Mouse (Mus musculus): ENCODE measurements around the gene Cln5. TPM values are rescaled to one million over a fixed set of nuclear protein-coding genes. Genes with fewer than 3 reads are reported as not detected.

The Cln5 gene
- 23.1 and 25.6 TPM in 2 replicates for polyA plus RNA-seq (2014; fragmentation: Nextera tagmentation; extraction: Ambion mirVana)

DNA sequence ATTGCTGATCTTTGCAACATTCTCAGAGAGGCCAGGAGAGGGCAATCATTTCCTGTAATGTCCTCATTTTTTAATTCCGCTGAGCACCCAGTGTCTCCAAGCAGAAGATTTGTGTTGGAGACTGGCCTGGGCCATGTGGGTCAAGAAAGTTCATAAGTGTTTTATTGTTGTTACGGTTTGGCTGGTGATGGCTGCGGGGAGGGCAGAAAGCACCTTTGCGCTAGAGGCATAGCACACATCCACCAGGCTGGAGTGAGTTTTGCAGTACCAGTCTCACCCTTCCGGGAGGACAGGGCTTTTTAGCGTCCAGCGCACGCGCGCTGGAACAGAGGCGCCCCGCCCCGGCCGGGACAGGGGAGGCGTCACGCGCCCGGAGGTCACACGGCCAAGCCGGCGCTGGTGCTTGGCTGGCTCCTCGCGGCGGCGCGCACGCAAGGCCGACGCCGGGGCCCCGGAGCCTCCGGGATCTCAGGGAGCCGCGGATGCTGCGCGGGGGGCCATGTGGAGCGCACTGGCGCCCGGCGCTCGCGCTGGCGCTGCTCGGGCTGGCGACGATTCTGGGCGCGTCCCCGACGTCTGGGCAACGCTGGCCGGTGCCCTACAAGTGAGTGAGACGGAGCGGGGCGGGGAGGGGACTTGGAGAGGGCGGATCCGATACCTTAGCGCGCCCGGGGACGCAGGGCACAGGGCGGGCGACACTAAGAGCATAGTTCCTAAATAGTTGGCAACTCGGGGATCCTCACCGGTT lies at the start of gene Cln5:
Cln5 (plus strand) TSS at position 353 of the 748 bp plus-strand sequence.
- Histone ChIP-seq H3K36me3 (ENCODE audit: control insufficient read depth, insufficient read depth, low read length) (no peaks in the 10 kb centered on the region), H3K4me2 (ENCODE audit: low read depth, low read length, severe bottlenecking) (peak within 1 kb of the TSS; percentile 82)
- under 1% methylated on average over 60 of the region's 65 CpGs for WGBS

GRCm38 (mm10) chr14:103029203-103029602 lies 40.8 kb upstream of the Cln5 start:
- H3K4me2 ChIP-seq (ENCODE audit: low read depth, low read length, severe bottlenecking): no peak overlapping the region
- no peak for DNase-seq (ENCODE audit: low spot score)
- H3K27ac ChIP-seq (ENCODE audit: low read depth, low read length): no peak overlapping the region
- 81% methylated on average over 2 of the region's 2 CpGs for WGBS
- no peak overlapping the region for H3K9ac ChIP-seq (ENCODE audit: low read length)
- no peak for ATAC-seq (replicated peaks; ENCODE audit: low FRiP score)
- no peaks in the 10 kb centered on the region for H3K4me1 ChIP-seq (replicated peaks; ENCODE audit: control insufficient read depth, insufficient read depth, low read length)
- no peak overlapping the region for H3K4me3 ChIP-seq (ENCODE audit: low read depth, low read length)
- H3K27me3 ChIP-seq (ENCODE audit: control insufficient read depth, insufficient read depth, low read length): no peaks in the 10 kb centered on the region
- no peaks in the 10 kb centered on the region for H3K9me3 ChIP-seq (ENCODE audit: control insufficient read depth, low read length)
- no peaks in the 10 kb centered on the region for H3K36me3 ChIP-seq (ENCODE audit: control insufficient read depth, insufficient read depth, low read length)

More for the DNA sequence above, at the start of gene Cln5:
- Histone ChIP-seq H3K4me3 (ENCODE audit: low read depth, low read length) (peak within 1 kb of the TSS; percentile 62), H3K9ac (ENCODE audit: low read length) (peak within 1 kb of the TSS; percentile 72), H3K27me3 (ENCODE audit: control insufficient read depth, insufficient read depth, low read length) (no peaks in the 10 kb centered on the region), H3K9me3 (ENCODE audit: control insufficient read depth, low read length) (no peaks in the 10 kb centered on the region), H3K27ac (ENCODE audit: low read depth, low read length) (peak within 1 kb of the TSS; percentile 57; the same call in 1 of the 2 replicates), H3K4me1 (replicated peaks; ENCODE audit: control insufficient read depth, insufficient read depth, low read length) (no peaks in the 10 kb centered on the region)
- DNase-seq (ENCODE audit: low spot score) (peak; percentile 96), ATAC-seq (replicated peaks; ENCODE audit: low FRiP score) (peak; percentile 97)

- H3K4me1 ChIP-seq (replicated peaks; ENCODE audit: control insufficient read depth, insufficient read depth, low read length): no peaks in the 10 kb centered on the region
- no peak overlapping the region for H3K4me3 ChIP-seq (ENCODE audit: low read depth, low read length)
- no peak for DNase-seq (ENCODE audit: low spot score)
- H3K4me2 ChIP-seq (ENCODE audit: low read depth, low read length, severe bottlenecking): no peak overlapping the region
- no peaks in the 10 kb centered on the region for H3K9me3 ChIP-seq (ENCODE audit: control insufficient read depth, low read length)
- 85% methylated on average over 10 of the region's 10 CpGs for WGBS
- no peak overlapping the region for H3K27ac ChIP-seq (ENCODE audit: low read depth, low read length)
- H3K9ac ChIP-seq (ENCODE audit: low read length): no peak overlapping the region
- no peak for ATAC-seq (replicated peaks; ENCODE audit: low FRiP score)
- no peaks in the 10 kb centered on the region for H3K27me3 ChIP-seq (ENCODE audit: control insufficient read depth, insufficient read depth, low read length)
- no peaks in the 10 kb centered on the region for H3K36me3 ChIP-seq (ENCODE audit: control insufficient read depth, insufficient read depth, low read length)
These were observed 36.7 kb upstream of the Cln5 start for GRCm38 (mm10) chr14:103033271-103033823.

- Histone ChIP-seq H3K4me1 (replicated peaks; ENCODE audit: control insufficient read depth, insufficient read depth, low read length) (no peaks in the 10 kb centered on the region), H3K4me3 (ENCODE audit: low read depth, low read length) (no peak overlapping the region), H3K36me3 (ENCODE audit: control insufficient read depth, insufficient read depth, low read length) (no peaks in the 10 kb centered on the region), H3K9me3 (ENCODE audit: control insufficient read depth, low read length) (no peaks in the 10 kb centered on the region), H3K27me3 (ENCODE audit: control insufficient read depth, insufficient read depth, low read length) (no peaks in the 10 kb centered on the region), H3K9ac (ENCODE audit: low read length) (no peak overlapping the region), H3K4me2 (ENCODE audit: low read depth, low read length, severe bottlenecking) (no peak overlapping the region), H3K27ac (ENCODE audit: low read depth, low read length) (no peak overlapping the region)
- DNase-seq (ENCODE audit: low spot score): no peak
- WGBS: 88% methylated on average over 9 of the region's 9 CpGs
- ATAC-seq (replicated peaks; ENCODE audit: low FRiP score): no peak
These were observed 35.9 kb upstream of the Cln5 start for GRCm38 (mm10) chr14:103034076-103034475.

- no peak for ATAC-seq (replicated peaks; ENCODE audit: low FRiP score)
- no peak overlapping the region for H3K9ac ChIP-seq (ENCODE audit: low read length)
These were observed 33.0 kb upstream of the Cln5 start for GRCm38 (mm10) chr14:103037016-103037415.

DNA sequence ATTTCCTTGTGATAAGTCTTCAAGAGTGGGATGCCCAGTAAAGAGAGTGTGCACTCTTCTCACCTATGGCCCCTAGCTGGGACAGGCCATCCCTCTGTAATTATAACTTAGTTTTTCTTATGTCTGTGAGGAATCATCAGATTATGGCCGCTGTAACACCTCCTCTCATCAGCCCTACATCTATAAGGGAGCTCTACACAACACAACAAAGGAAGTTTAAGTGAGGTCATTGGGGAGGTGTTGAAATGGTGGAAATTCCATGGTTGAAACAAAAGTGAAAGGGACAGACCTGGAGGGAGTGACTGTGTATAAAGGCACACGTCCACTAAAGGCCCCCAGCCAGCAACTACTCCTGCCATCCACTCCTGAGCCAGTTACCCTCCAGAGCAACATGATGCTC lies 23.3 kb upstream of the Cln5 start, which contains the start of gene Acod1:
Acod1 (plus strand) TSS at position 301 of the 400 bp plus-strand sequence.
- no peaks in the 10 kb centered on the region for H3K4me1 ChIP-seq (replicated peaks; ENCODE audit: control insufficient read depth, insufficient read depth, low read length)
- no peak within 1 kb of the TSS for H3K27ac ChIP-seq (ENCODE audit: low read depth, low read length)
- H3K9ac ChIP-seq (ENCODE audit: low read length): no peak within 1 kb of the TSS
- 80% methylated on average over 2 of the region's 2 CpGs for WGBS
- ATAC-seq (replicated peaks; ENCODE audit: low FRiP score): no peak
- H3K4me3 ChIP-seq (ENCODE audit: low read depth, low read length): no peak within 1 kb of the TSS
- no peak for DNase-seq (ENCODE audit: low spot score)
- no peaks in the 10 kb centered on the region for H3K36me3 ChIP-seq (ENCODE audit: control insufficient read depth, insufficient read depth, low read length)
- H3K27me3 ChIP-seq (ENCODE audit: control insufficient read depth, insufficient read depth, low read length): no peaks in the 10 kb centered on the region
- no peaks in the 10 kb centered on the region for H3K9me3 ChIP-seq (ENCODE audit: control insufficient read depth, low read length)
- no peak within 1 kb of the TSS for H3K4me2 ChIP-seq (ENCODE audit: low read depth, low read length, severe bottlenecking)

More at GRCm38 (mm10) chr14:103037016-103037415, 33.0 kb upstream of the Cln5 start:
- Histone ChIP-seq H3K36me3 (ENCODE audit: control insufficient read depth, insufficient read depth, low read length) (no peaks in the 10 kb centered on the region), H3K4me2 (ENCODE audit: low read depth, low read length, severe bottlenecking) (no peak overlapping the region), H3K9me3 (ENCODE audit: control insufficient read depth, low read length) (no peaks in the 10 kb centered on the region), H3K4me3 (ENCODE audit: low read depth, low read length) (no peak overlapping the region), H3K4me1 (replicated peaks; ENCODE audit: control insufficient read depth, insufficient read depth, low read length) (no peaks in the 10 kb centered on the region), H3K27ac (ENCODE audit: low read depth, low read length) (no peak overlapping the region), H3K27me3 (ENCODE audit: control insufficient read depth, insufficient read depth, low read length) (no peaks in the 10 kb centered on the region)
- 86% methylated on average over 3 of the region's 3 CpGs for WGBS
- DNase-seq (ENCODE audit: low spot score): no peak

GRCm38 (mm10) chr14:103048292-103049086 lies 21.5 kb upstream of the Cln5 start:
- WGBS: 88% methylated on average over 11 of the region's 11 CpGs

GRCm38 (mm10) chr14:103051159-103051769 lies 18.8 kb upstream of the Cln5 start:
- no peaks in the 10 kb centered on the region for H3K4me1 ChIP-seq (replicated peaks; ENCODE audit: control insufficient read depth, insufficient read depth, low read length)
- no peak overlapping the region for H3K4me2 ChIP-seq (ENCODE audit: low read depth, low read length, severe bottlenecking)
- no peak overlapping the region for H3K27ac ChIP-seq (ENCODE audit: low read depth, low read length)
- WGBS: 38% methylated on average over 8 of the region's 8 CpGs
- no peaks in the 10 kb centered on the region for H3K36me3 ChIP-seq (ENCODE audit: control insufficient read depth, insufficient read depth, low read length)
- ATAC-seq (replicated peaks; ENCODE audit: low FRiP score) (peak; percentile 93), DNase-seq (ENCODE audit: low spot score) (peak; percentile 83)
- no peak overlapping the region for H3K4me3 ChIP-seq (ENCODE audit: low read depth, low read length)
- no peak overlapping the region for H3K9ac ChIP-seq (ENCODE audit: low read length)
- no peaks in the 10 kb centered on the region for H3K27me3 ChIP-seq (ENCODE audit: control insufficient read depth, insufficient read depth, low read length)
- no peaks in the 10 kb centered on the region for H3K9me3 ChIP-seq (ENCODE audit: control insufficient read depth, low read length)

More at GRCm38 (mm10) chr14:103048292-103049086, 21.5 kb upstream of the Cln5 start:
- Histone ChIP-seq H3K4me3 (ENCODE audit: low read depth, low read length) (no peak overlapping the region), H3K36me3 (ENCODE audit: control insufficient read depth, insufficient read depth, low read length) (no peaks in the 10 kb centered on the region), H3K27ac (ENCODE audit: low read depth, low read length) (no peak overlapping the region), H3K4me2 (ENCODE audit: low read depth, low read length, severe bottlenecking) (no peak overlapping the region), H3K27me3 (ENCODE audit: control insufficient read depth, insufficient read depth, low read length) (no peaks in the 10 kb centered on the region), H3K9ac (ENCODE audit: low read length) (no peak overlapping the region), H3K9me3 (ENCODE audit: control insufficient read depth, low read length) (no peaks in the 10 kb centered on the region), H3K4me1 (replicated peaks; ENCODE audit: control insufficient read depth, insufficient read depth, low read length) (no peaks in the 10 kb centered on the region)
- ATAC-seq (replicated peaks; ENCODE audit: low FRiP score): no peak
- no peak for DNase-seq (ENCODE audit: low spot score)

Data from forebrain, embryonic 11.5 days (tissue).